Mouse (Mus musculus) splenic B cell, adult 2 months (primary cell): Measurements from ENCODE around the gene Tox2.

Source experiments
- DNase-seq: peaks from one replicate; pipeline ENCODE4 v3.0.0-alpha.2; 2011; ENCODE audit warnings: low read depth, low spot score
- H3K27me3 ChIP-seq: 2 replicates; pipeline ENCODE4 v1.6.1; 2012; ENCODE audit warnings: mild to moderate bottlenecking, low read length, moderate library complexity, mixed read lengths; ENCODE audit not compliant: control insufficient read depth, poor library complexity, insufficient read depth, severe bottlenecking
- H3K36me3 ChIP-seq: 2 replicates; pipeline ENCODE4 v1.6.1; 2012; ENCODE audit warnings: mild to moderate bottlenecking, low read length, moderate library complexity, mixed read lengths; ENCODE audit not compliant: control insufficient read depth, poor library complexity, insufficient read depth, severe bottlenecking

Gene Tox2

GRCm38 (mm10) chr2:163256765-163257164 is 53.8 kb downstream of the Tox2 start:
- DNase-seq, result no peak
- H3K27me3 ChIP-seq, result no peaks in the 10 kb centered on the region
- H3K36me3 ChIP-seq, result no peaks in the 10 kb centered on the region

- no peaks in the 10 kb centered on the region for H3K36me3 ChIP-seq
- no peaks in the 10 kb centered on the region for H3K27me3 ChIP-seq
- DNase-seq, result no peak
Observed at GRCm38 (mm10) chr2:163261362-163262054, 58.6 kb downstream of the Tox2 start.

GRCm38 (mm10) chr2:163262055-163262420 is 59.1 kb downstream of the Tox2 start:
- DNase-seq, result no peak
- Histone ChIP-seq H3K36me3 (no peaks in the 10 kb centered on the region), H3K27me3 (no peaks in the 10 kb centered on the region)

GRCm38 (mm10) chr2:163267097-163267496 is 64.2 kb downstream of the Tox2 start:
- DNase-seq, result no peak
- Histone ChIP-seq H3K27me3 (no peaks in the 10 kb centered on the region), H3K36me3 (no peaks in the 10 kb centered on the region)

- no peaks in the 10 kb centered on the region for H3K36me3 ChIP-seq
- DNase-seq, result no peak
- H3K27me3 ChIP-seq, result no peaks in the 10 kb centered on the region
Observed at GRCm38 (mm10) chr2:163271581-163272492, 68.9 kb downstream of the Tox2 start.

GRCm38 (mm10) chr2:163273815-163274214 is 70.9 kb downstream of the Tox2 start:
- DNase-seq, result no peak
- H3K36me3 ChIP-seq, result no peaks in the 10 kb centered on the region
- no peaks in the 10 kb centered on the region for H3K27me3 ChIP-seq

GRCm38 (mm10) chr2:163275986-163276385 is 73.1 kb downstream of the Tox2 start:
- no peak for DNase-seq
- Histone ChIP-seq H3K27me3 (no peaks in the 10 kb centered on the region), H3K36me3 (no peaks in the 10 kb centered on the region)

GRCm38 (mm10) chr2:163277979-163278378 is 75.1 kb downstream of the Tox2 start:
- DNase-seq, result no peak
- no peaks in the 10 kb centered on the region for H3K36me3 ChIP-seq
- H3K27me3 ChIP-seq, result no peaks in the 10 kb centered on the region

- Histone ChIP-seq H3K27me3 (no peaks in the 10 kb centered on the region), H3K36me3 (no peaks in the 10 kb centered on the region)
- DNase-seq, result no peak
Observed at GRCm38 (mm10) chr2:163280636-163281322, 77.9 kb downstream of the Tox2 start.

- no peak for DNase-seq
- no peaks in the 10 kb centered on the region for H3K36me3 ChIP-seq
- no peaks in the 10 kb centered on the region for H3K27me3 ChIP-seq
Observed at GRCm38 (mm10) chr2:163284856-163285255, 81.9 kb downstream of the Tox2 start.

GRCm38 (mm10) chr2:163285335-163285734 is 82.4 kb downstream of the Tox2 start:
- DNase-seq, result no peak
- no peaks in the 10 kb centered on the region for H3K27me3 ChIP-seq
- H3K36me3 ChIP-seq, result no peaks in the 10 kb centered on the region

- Histone ChIP-seq H3K27me3 (no peaks in the 10 kb centered on the region), H3K36me3 (no peaks in the 10 kb centered on the region)
- no peak for DNase-seq
Observed at GRCm38 (mm10) chr2:163285762-163286161, 82.8 kb downstream of the Tox2 start.

GRCm38 (mm10) chr2:163288881-163289379 is 86.0 kb downstream of the Tox2 start:
- DNase-seq, result no peak
- Histone ChIP-seq H3K27me3 (no peaks in the 10 kb centered on the region), H3K36me3 (no peaks in the 10 kb centered on the region)

GRCm38 (mm10) chr2:163296999-163297630 is 94.2 kb downstream of the Tox2 start:
- Histone ChIP-seq H3K27me3 (no peaks in the 10 kb centered on the region), H3K36me3 (no peaks in the 10 kb centered on the region)
- DNase-seq, result no peak
